Mouse (Mus musculus): ENCODE measurements around the gene Rfk.

GRCm38 (mm10) chr19:17359315-17359890 is 34.4 kb upstream of the Rfk start:
- TF ChIP-seq CTCF (IDR thresholded peaks at IDR 0.05; ENCODE audit: low read depth, low read length) (no peak; the same call in 1 of the 2 replicates), POLR2A (IDR thresholded peaks at IDR 0.05; ENCODE audit: borderline replicate concordance, low read depth, low read length) (0 out of 2 replicates have a peak, but pooled peaks have one; percentile 19)
